Mouse (Mus musculus) embryo, embryonic 10 days (tissue): ENCODE results near the gene Tmem62.
A peak's percentile ranks its signal among the peaks of the same experiment; 100 is the strongest.
"Not testable (repeated sequence)": the region's sequence is repeated elsewhere in the genome, so short reads cannot be mapped to it uniquely, and the experiment has no call there.

Experiments
- DNase-seq: peaks from one replicate; pipeline ENCODE4 v3.0.0-alpha.2; 2015; ENCODE audit warnings: low spot score

Tmem62 gene

GRCm38 (mm10) chr2:120976990-120977925 is at the start of gene Tmem62:
Gene Tmem62, plus strand, starts transcription at chr2:120977017.
- DNase-seq: peak; percentile 48

GRCm38 (mm10) chr2:120933038-120933437 is 43.8 kb upstream of the Tmem62 start:
- DNase-seq: no peak

GRCm38 (mm10) chr2:120951208-120951607 is 25.6 kb upstream of the Tmem62 start:
- no peak for DNase-seq

- DNase-seq: no peak
Observed at GRCm38 (mm10) chr2:120952176-120952938, 24.5 kb upstream of the Tmem62 start.

- DNase-seq: no peak
Observed at GRCm38 (mm10) chr2:120959363-120959762, 17.5 kb upstream of the Tmem62 start.

- DNase-seq: no peak
Observed at GRCm38 (mm10) chr2:120959827-120960226, 17.0 kb upstream of the Tmem62 start.

DNA sequence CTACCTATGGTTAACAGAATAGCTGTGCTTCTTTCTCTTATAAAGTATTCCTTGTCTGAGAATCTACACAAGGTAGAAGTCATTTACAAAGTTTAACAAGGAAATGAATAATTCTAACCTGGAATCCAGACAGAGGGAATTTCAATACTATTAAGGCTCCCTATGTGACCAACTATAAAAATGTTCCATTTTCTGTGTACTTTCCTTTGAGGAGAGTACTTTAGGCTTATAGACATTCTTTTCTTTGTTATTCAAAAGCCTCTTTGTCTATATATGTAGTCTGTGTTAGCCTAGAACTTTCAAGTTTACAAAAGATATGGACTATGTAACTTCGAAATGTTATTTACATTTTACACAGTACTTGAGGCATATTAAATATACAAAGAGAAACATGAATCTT is 16.6 kb upstream of the Tmem62 start:
- no peak for DNase-seq

GRCm38 (mm10) chr2:120963110-120963509 is 13.7 kb upstream of the Tmem62 start:
- no peak for DNase-seq

DNA sequence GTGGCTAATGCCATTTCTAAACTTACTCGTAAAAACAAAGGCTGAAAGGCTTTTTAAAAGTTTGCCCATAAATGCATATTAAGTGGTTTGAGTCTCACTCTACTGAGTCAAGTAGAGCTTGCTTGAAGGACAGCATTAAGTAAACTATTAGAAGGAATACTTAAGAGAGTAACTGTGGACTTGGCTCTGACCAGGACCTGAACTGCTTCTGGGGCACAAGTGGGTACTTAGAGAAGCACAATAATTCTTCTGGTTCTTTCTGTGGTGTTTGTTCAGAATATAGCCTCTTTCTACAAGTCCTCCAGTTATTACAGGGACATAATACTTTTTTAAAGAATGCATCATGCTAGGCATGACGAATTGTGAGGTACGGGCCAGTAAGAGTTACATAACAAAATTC is 11.3 kb upstream of the Tmem62 start:
- no peak for DNase-seq

- no peak for DNase-seq
Observed at GRCm38 (mm10) chr2:120970045-120970539, 6.7 kb upstream of the Tmem62 start.

- peak; percentile 94 for DNase-seq
Observed at GRCm38 (mm10) chr2:120970559-120971080, 6.2 kb upstream of the Tmem62 start, which contains the start of gene Ubr1. Gene Ubr1, minus strand, starts transcription at chr2:120970715.

DNA sequence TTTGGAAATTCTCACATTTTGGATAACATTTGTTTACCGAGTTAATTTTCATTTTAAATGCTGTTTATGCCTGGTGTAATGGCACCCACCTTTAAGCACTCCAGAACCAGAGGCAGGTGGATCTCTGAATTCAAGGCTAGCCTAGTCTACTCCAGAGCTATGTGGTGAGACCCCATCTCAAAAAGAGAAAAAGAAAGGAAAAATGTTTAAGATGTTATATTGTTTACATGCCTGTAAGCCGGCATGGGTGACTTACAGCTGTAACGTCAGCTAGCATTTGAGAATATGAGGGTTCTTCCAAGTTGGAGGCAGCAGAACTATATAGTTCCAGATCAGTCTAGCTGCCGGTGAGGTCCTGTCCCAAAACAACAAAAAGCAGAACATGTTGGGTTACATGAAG is 5.1 kb upstream of the Tmem62 start:
- no peak for DNase-seq

DNA sequence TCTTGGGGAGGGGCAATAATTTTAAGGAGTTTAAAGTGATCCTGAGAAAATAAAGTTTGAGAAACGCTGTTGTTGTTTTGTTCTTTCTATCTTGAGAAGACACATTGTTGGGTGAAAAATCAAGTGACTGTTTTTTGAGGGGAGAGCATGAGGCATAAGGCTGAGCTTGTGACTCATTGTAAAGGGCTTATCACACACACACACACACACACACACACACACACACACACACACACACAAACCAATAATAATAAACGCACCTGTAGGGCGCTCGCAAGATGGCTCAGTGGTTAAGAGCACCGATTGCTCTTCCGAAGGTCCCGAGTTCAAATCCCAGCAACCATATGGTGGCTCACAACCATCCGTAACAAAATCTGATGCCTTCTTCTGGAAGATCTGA is 4.6 kb upstream of the Tmem62 start:
- DNase-seq: not testable (repeated sequence)

GRCm38 (mm10) chr2:120972964-120973363 is 3.9 kb upstream of the Tmem62 start:
- DNase-seq: peak; percentile 6

DNA sequence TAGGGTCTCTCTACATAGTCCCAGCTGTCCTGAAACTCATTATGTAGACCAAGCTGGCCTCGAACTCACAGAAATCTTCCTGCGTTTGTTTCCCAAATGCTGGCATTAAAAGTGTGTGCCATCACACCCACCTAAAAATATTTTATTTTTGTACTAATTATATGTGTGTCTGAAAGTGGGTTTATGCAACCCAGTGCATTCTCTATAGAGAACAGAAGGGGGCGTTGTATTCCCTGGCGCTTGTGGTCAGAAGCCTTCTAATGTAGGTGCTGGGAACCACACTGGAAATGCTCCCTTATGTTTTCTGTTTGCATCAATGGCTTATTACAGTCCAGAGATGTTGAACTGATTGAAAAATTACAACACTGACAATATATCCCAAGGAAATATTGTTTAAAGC is 509 bp upstream of the Tmem62 start:
- no peak for DNase-seq

DNA sequence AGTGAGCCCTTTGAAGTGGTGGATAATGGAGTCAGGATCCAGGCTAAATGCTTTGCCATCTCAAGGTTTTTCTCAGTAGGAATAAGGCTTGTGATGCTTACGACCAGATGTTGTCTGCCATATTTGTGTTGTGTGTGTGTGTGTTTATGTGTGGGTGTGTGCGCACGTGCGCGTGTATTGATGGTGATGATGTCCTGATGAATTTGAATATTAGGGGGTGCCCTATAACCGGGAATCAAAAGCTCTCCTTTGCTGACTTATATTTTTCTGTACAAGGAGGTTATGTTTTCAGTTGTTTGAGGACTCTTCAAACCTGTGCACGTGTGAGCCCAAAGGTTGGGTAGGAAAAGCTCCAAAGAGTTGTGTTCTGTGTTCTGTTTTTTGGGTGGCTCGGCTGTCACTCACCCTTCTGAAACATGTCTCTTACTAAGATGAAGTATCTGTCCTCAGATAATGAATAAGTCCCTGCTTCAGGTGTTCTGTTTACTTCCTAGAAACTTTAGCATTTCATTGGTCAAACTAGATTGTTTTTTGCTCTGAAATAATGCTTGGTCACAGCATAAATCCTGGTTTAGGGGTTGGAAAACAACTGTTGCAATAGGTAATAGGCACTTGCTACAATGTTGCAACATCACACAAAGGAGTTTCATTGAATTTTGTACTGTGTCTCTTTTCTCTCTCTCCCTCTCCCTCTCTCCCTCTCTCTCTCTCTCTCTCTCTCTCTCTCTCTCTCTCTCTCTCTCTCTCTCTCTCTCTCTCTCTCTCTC is 1.3 kb downstream of the Tmem62 start:
- DNase-seq: no peak

DNA sequence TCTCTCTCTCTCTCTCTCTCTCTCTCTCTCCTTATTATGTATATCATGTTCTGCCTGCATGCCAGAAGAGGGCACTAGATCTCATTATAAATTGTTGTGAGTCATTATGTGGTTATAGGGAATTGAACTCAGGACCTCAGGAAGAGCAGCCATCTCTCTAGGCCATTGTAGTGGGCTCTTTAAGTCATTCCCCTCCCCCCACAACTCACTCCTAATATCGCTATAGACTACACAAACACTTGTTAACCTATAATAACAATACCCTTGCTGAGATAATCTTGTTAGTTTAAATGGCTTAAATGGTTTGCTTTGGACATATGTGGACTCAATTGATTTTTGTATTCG is 1.8 kb downstream of the Tmem62 start:
- peak; percentile 11 for DNase-seq

DNA sequence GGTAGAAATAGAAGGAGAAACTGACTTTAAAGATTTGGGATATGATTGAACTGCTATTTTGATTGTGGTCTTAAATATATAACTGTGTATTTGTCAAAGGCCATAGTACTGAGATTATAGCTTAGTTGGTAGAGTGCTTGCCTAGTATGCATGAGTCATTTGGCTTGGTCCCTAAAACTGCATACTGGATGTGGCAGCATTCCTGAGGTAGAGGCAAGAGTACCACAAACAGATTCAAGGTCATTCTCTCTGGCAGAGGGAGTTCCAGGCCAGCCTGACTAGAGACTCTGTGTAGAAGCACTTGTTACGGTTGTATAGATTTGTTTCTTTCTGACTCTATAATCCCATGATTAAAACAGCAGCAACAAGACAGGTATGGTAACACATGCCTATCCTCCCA is 3.0 kb downstream of the Tmem62 start:
- no peak for DNase-seq

GRCm38 (mm10) chr2:120980861-120981260 is 4.0 kb downstream of the Tmem62 start:
- DNase-seq: no peak

- DNase-seq: no peak
Observed at GRCm38 (mm10) chr2:120983611-120984010, 6.8 kb downstream of the Tmem62 start.

GRCm38 (mm10) chr2:120985241-120985640 is 8.4 kb downstream of the Tmem62 start:
- no peak for DNase-seq

- no peak for DNase-seq
Observed at GRCm38 (mm10) chr2:120991196-120991595, 14.4 kb downstream of the Tmem62 start.
